Mouse (Mus musculus) kidney, embryonic 14.5 days (tissue): ENCODE data around the gene Zc2hc1b. TPM values are rescaled to one million over a fixed set of nuclear protein-coding genes. Genes with fewer than 3 reads are reported as not detected.

ENCODE experiments used
- ATAC-seq: fragments of 200-750 bp; cut with Nextera tagmentation; 2 replicates; pipeline ENCODE4 v1.8.0; 2017; ENCODE audit warnings: moderate number of reproducible peaks, mild to moderate bottlenecking, moderate TSS enrichment, moderate library complexity; ENCODE audit not compliant: low FRiP score, low TSS enrichment
- H3K27ac ChIP-seq: fragments of 300-500 bp; sonication (generic); 2 replicates; pipeline ENCODE4 v1.5.1; 2014; ENCODE audit warnings: low read depth, mild to moderate bottlenecking, low read length, moderate library complexity, mixed read lengths
- H3K27me3 ChIP-seq: fragments of 300-500 bp; sonication (generic); 2 replicates; pipeline ENCODE4 v1.6.1; 2014; ENCODE audit warnings: mild to moderate bottlenecking, low read length; ENCODE audit not compliant: control insufficient read depth, insufficient read depth
- H3K36me3 ChIP-seq: fragments of 300-500 bp; sonication (generic); 2 replicates; pipeline ENCODE4 v1.6.1; 2014; ENCODE audit warnings: low read length, mixed read lengths; ENCODE audit not compliant: control insufficient read depth, insufficient read depth
- H3K4me1 ChIP-seq: fragments of 300-500 bp; sonication (generic); 2 replicates; pipeline ENCODE4 v1.6.1; 2014; ENCODE audit warnings: low read length, mixed read lengths; ENCODE audit not compliant: control insufficient read depth, insufficient read depth
- H3K4me2 ChIP-seq: fragments of 300-500 bp; sonication (generic); replicated peaks from 2 replicates; pipeline ENCODE4 v1.6.1; 2014; ENCODE audit warnings: low read depth, mild to moderate bottlenecking, low read length
- H3K4me3 ChIP-seq: fragments of 300-500 bp; sonication (generic); 2 replicates; pipeline ENCODE4 v1.5.1; 2014; ENCODE audit warnings: mild to moderate bottlenecking, low read length
- H3K9ac ChIP-seq: fragments of 300-500 bp; sonication (generic); 2 replicates; pipeline ENCODE4 v1.6.1; 2014; ENCODE audit warnings: low read depth, mild to moderate bottlenecking, low read length, moderate library complexity
- H3K9me3 ChIP-seq: fragments of 300-500 bp; sonication (generic); 2 replicates; pipeline ENCODE4 v1.6.1; 2016; ENCODE audit warnings: low read length; ENCODE audit not compliant: control insufficient read depth
- WGBS: fragments of 180-500 bp; shearing (Covaris S2); extraction: QIAGEN DNeasy Blood & Tissue Kit; methylation state at CpG from one replicate; pipeline ENCODE4 v1.1.7; 2014; 5-methylcytosine and 5-hydroxymethylcytosine counted together
- polyA plus RNA-seq: library from polyadenylated mRNA; unstranded; fragments of >200 nt; fragmentation: Nextera tagmentation; extraction: Ambion mirVana; gene quantifications from 2 replicates; pipeline ENCODE4 v1.2.1, GENCODE M21; 2014

Zc2hc1b gene
- not detected in 2 replicates for polyA plus RNA-seq

DNA sequence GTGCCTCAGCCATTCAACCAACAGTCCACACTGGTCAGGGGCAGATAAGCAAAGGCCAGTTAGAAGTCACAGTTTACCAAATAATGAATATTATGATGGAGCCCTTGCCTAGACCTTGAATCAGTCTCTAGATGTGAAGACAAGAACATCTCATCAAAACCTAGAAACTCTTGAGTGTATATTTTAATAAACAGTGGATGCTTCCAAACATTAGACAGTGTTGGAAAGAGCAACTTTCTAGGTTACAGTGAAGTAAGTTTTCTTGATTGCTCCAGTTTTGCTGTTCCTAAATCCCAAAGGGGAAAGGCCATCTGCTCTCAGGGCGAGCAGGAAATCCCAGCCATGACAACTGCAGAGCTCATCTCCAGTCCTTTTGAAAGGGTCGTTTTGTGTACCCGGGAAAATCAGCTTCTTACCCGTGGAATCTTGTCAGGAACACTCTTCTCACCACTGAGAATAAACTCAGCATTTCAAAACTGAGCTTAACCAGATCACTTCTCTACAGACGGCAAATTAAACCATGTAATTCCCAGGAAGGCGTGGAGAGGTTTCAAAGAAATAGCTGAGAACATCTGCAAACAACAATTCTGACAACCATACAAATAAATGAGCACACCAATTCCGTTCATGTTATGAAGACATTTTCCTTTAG, at the start of gene Zc2hc1b:
Zc2hc1b (minus strand) TSS at position 51 of the 652 bp plus-strand sequence.
- no peaks in the 10 kb centered on the region for H3K27me3 ChIP-seq
- H3K4me3 ChIP-seq: no peak within 1 kb of the TSS
- no peak for ATAC-seq
- 88% methylated on average over 7 of the region's 7 CpGs for WGBS
- H3K9ac ChIP-seq: no peak within 1 kb of the TSS
- H3K36me3 ChIP-seq: peaks cover 65% of the 10 kb centered on the region
- no peaks in the 10 kb centered on the region for H3K9me3 ChIP-seq
- H3K27ac ChIP-seq: no peak within 1 kb of the TSS
- no peak within 1 kb of the TSS for H3K4me2 ChIP-seq
- no peaks in the 10 kb centered on the region for H3K4me1 ChIP-seq

DNA sequence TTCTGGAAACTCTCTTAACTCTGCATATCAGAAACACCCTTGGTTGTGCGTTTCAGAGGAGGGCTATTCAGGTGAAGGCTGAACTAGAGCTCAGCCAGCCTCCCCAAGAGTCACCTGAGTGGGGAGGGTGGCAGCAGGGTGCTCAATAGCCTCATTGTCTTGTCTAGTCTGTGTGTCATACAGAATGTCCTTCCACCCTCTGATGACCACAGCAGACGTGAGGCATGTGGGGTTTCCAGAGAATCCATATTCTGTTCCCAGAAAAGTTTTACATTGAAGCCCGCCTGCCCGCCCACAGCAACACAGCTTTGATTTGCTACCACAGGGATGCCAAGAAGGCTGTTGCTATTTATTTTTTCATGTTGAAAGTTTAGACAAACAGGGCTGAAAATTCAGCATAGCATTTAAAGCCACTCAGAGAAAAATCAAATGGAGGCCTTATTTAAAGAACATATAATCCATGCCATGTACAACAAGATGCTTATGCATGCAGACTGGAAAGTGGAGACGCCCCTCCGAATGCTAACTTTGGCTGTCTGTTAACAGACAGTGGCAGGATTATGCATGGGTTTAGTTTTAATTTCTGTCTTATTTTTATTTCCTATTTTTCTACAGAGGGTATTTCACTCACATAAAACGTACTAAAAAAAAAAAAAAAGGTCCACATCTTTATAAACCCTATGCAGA, 47.7 kb upstream of the Zc2hc1b start:
- H3K9me3 ChIP-seq: no peaks in the 10 kb centered on the region
- H3K27me3 ChIP-seq: no peaks in the 10 kb centered on the region
- peaks cover 11% of the 10 kb centered on the region; the same call in 1 of the 2 replicates for H3K36me3 ChIP-seq
- H3K4me2 ChIP-seq: no peak overlapping the region
- H3K9ac ChIP-seq: no peak overlapping the region
- WGBS: 90% methylated on average over 7 of the region's 7 CpGs
- no peaks in the 10 kb centered on the region for H3K4me1 ChIP-seq
- ATAC-seq: no peak
- no peak overlapping the region for H3K4me3 ChIP-seq
- no peak overlapping the region for H3K27ac ChIP-seq

DNA sequence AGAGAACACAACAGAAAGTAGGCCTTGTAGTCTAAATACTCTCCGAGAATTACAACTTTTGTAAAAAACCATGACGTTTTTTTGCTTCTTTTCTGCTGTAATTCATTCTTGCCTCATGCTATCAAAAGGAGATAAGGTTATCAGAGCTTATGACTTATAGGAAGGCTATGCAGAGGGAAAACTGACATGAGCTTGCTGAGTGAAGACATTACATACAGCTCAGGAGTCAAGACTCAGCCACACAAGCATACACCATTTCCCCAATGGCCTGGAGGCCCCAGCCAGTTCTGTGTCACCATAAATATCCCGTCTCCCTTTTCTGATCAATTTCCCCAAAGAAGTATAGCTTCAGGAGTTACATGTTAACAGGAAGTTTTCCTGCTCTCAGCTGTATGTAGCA, 44.3 kb upstream of the Zc2hc1b start:
- Histone ChIP-seq H3K36me3 (0 out of 2 replicates have a peak, but pooled peaks cover 5% of the 10 kb centered on the region), H3K4me1 (no peaks in the 10 kb centered on the region), H3K27me3 (no peaks in the 10 kb centered on the region), H3K27ac (no peak overlapping the region), H3K4me2 (no peak overlapping the region), H3K9ac (no peak overlapping the region), H3K9me3 (no peaks in the 10 kb centered on the region), H3K4me3 (no peak overlapping the region)
- 77% methylated on average over 3 of the region's 3 CpGs for WGBS
- ATAC-seq: no peak

DNA sequence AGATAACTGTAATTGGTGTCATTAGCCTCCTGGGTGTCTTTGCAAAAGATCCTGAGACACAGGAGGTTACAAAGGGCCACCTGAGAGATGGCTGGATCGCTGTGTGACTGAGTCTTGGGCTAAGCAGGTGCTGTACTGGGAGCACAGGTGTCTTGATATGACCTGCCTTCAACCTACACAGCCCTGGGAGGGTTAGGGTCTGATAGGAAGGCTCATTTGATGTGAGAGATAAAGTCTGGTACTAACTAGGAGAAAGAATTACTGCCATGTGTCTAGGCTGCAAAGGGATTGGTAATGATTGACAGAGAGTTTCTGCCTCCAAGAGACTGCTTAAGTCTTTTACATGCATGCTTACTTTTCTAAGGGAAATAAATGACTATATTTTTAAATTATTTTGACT, 42.2 kb upstream of the Zc2hc1b start:
- Histone ChIP-seq H3K27me3 (no peaks in the 10 kb centered on the region), H3K9ac (no peak overlapping the region), H3K9me3 (no peaks in the 10 kb centered on the region), H3K36me3 (0 out of 2 replicates have a peak, but pooled peaks cover 5% of the 10 kb centered on the region), H3K4me2 (no peak overlapping the region), H3K4me1 (no peaks in the 10 kb centered on the region), H3K4me3 (no peak overlapping the region), H3K27ac (no peak overlapping the region)
- WGBS: 40% methylated on average over 1 of the region's 1 CpGs
- no peak for ATAC-seq

DNA sequence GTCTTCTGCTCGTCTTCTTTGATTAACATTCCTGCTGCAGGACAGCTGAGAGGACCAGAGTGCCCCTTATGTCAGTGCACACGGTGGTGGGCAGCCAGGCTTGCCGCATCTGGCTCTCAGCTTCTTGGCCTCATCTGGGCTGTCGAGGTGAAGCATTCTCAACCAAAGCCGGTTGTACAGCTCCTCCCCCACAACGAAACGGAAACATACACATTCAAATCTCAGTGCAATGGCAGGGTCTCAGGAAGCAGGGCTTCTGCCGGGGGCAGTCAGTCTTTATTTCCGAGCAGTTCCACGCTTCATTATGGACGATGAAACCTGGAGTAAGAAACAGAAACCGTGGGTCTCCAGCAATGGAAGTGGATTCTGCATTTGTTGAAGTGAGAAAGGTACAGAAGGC, 36.1 kb upstream of the Zc2hc1b start:
- ATAC-seq: no peak
- 67% methylated on average over 12 of the region's 12 CpGs for WGBS
- no peak overlapping the region for H3K4me2 ChIP-seq
- H3K36me3 ChIP-seq: no peaks in the 10 kb centered on the region
- no peak overlapping the region for H3K9ac ChIP-seq
- H3K9me3 ChIP-seq: no peaks in the 10 kb centered on the region
- no peaks in the 10 kb centered on the region for H3K27me3 ChIP-seq
- H3K27ac ChIP-seq: no peak overlapping the region
- no peaks in the 10 kb centered on the region for H3K4me1 ChIP-seq
- no peak overlapping the region for H3K4me3 ChIP-seq

DNA sequence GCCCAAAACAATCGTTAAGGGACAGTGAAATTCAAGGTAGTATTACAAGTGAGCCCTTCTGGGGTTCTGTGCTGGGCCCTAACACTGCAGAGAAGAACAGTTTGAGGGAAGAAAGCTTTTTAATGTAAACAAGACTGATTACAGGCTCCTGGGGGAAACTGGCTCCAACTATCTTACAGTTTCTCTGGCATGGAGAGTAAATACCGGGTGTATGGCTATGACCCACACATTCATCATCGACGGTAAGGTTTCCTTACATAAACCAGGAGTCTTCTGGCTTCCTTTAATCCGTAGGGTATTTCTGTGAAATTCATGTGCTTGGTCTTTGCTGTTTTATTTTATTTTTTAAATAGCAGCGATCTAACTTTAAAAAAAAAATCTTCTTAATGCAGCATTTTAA, 35.0 kb upstream of the Zc2hc1b start:
- Histone ChIP-seq H3K4me3 (no peak overlapping the region), H3K4me1 (no peaks in the 10 kb centered on the region), H3K9me3 (no peaks in the 10 kb centered on the region), H3K36me3 (no peaks in the 10 kb centered on the region), H3K9ac (no peak overlapping the region), H3K4me2 (no peak overlapping the region), H3K27ac (no peak overlapping the region), H3K27me3 (no peaks in the 10 kb centered on the region)
- WGBS: 59% methylated on average over 6 of the region's 6 CpGs
- no peak for ATAC-seq

DNA sequence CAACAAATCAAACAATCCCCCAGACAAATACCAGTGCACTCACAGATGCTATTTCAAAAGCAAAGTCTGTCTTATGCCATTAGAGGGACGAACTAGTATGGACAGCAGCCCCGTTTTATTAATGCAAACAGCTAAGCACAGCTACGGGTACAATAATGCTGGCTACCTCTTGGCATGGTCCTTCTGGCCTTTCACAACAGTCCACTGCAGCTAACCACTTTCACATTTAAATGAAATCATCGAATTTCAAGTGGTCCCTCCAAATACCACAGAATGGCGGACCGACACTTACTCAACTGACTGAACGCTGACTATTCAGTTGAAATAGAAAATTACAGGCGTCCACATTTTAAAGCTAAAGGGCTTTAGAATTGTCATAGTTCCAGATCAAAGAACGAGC, 34.5 kb upstream of the Zc2hc1b start:
- H3K4me3 ChIP-seq: no peak overlapping the region
- H3K4me2 ChIP-seq: no peak overlapping the region
- no peaks in the 10 kb centered on the region for H3K27me3 ChIP-seq
- H3K27ac ChIP-seq: no peak overlapping the region
- ATAC-seq: no peak
- H3K4me1 ChIP-seq: no peaks in the 10 kb centered on the region
- WGBS: 85% methylated on average over 9 of the region's 9 CpGs
- H3K36me3 ChIP-seq: no peaks in the 10 kb centered on the region
- H3K9me3 ChIP-seq: no peaks in the 10 kb centered on the region
- H3K9ac ChIP-seq: no peak overlapping the region

DNA sequence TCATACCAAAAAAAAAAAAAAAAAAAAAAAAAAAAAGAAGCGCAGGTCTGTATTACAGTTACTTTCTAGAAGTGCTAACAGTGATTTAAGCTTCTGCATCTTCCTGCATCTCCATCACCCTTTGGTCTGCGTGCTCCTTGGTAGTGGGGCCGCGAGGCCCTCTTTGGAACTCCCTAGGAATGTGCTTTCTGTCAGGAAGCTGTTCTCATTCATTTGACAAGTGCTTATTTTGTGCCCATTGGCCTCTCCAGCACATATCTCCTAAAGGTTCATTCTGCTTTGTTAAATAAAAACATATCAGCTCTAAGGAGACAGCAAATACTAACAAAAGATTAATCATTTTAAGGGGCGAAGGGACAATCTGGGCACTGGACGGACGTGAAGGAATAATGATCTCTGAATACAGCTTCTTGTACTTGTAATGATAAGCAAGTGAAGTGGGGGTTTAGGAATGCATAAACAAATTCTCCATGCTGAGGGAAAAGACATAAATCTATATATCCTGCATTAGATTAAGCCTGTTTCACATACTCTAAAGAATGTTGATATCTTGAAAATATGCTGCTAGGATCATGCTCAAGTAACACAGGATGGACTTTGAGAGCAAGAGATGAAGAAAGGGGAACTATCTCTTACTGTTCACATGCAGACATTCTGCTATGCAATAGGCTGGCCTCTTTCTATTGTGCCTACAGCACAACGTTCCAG, 32.3 kb upstream of the Zc2hc1b start:
- Histone ChIP-seq H3K4me1 (no peaks in the 10 kb centered on the region), H3K9me3 (no peaks in the 10 kb centered on the region), H3K4me2 (no peak overlapping the region), H3K36me3 (no peaks in the 10 kb centered on the region), H3K4me3 (no peak overlapping the region), H3K9ac (no peak overlapping the region), H3K27ac (0 out of 2 replicates have a peak overlapping the region, but pooled peaks have one; percentile 49), H3K27me3 (no peaks in the 10 kb centered on the region)
- ATAC-seq: peak; percentile 39; the same call in 1 of the 2 replicates
- WGBS: 58% methylated on average over 8 of the region's 8 CpGs

DNA sequence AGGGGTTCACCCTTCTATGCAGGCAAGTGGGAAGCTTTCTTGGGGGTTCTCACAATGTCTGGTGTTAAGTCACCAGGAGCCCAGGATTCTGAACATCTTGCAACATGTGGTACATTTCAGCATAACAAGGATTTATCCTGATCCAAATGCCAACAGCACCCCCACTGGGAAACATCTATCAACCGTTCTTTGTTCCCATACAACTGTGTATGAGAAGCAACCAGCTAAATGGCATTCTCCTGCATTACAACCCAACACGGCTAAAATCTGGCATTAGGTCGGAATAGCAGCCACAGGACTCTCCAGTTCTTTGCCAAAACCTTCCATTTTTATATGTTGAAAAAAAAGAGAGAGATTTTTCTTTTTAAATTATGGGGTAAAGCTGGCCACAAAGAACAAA, 31.7 kb upstream of the Zc2hc1b start:
- Histone ChIP-seq H3K9me3 (no peaks in the 10 kb centered on the region), H3K4me1 (no peaks in the 10 kb centered on the region), H3K4me3 (no peak overlapping the region), H3K27me3 (no peaks in the 10 kb centered on the region), H3K9ac (no peak overlapping the region), H3K4me2 (no peak overlapping the region), H3K27ac (no peak overlapping the region), H3K36me3 (no peaks in the 10 kb centered on the region)
- WGBS: 82% methylated on average over 3 of the region's 3 CpGs
- no peak for ATAC-seq
